Mouse (Mus musculus): ENCODE data around the gene Zfp710.

DNA sequence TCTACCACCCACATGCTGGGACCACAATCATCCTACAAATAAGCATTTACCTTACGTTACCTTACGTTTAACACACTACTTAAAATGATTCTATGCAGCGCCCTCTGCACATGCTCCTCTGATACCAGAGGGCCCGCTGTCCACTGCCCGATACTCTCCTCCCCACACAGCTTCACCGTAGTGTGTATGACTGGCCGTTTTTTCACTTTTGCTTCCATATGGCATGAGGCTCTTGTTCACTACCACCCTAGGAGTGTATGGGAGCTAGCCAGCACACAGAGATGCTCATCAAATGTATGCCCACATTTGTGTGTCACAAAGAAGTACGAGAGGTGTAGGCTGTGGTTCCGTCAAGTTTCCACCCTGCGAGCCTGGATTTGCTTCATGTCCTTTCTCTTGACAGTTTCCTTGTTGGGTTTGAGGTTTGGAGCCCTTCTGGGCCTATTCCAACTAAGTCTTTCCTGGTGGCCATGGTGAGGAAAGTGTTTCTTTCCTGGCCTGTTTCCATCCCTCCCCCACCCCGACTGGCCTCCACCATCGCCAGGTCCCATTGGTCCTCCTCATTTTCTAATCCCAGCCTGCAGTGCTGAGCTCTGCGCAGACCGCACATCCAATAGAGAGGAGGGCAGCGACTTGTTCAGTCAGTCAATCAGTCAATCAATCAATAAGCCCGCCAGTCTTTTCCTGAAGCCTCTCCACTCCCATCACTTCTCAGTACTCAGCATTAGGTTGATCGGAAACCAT lies 37.6 kb downstream of the Zfp710 start:
- TF ChIP-seq CTCF (IDR thresholded peaks at IDR 0.05; ENCODE audit: low read depth) (no peak), EP300 (optimal IDR thresholded peaks at IDR 0.05) (no peak)
